ENCODE assay signal across 24 mouse cellular contexts in the genomic region with DNA sequence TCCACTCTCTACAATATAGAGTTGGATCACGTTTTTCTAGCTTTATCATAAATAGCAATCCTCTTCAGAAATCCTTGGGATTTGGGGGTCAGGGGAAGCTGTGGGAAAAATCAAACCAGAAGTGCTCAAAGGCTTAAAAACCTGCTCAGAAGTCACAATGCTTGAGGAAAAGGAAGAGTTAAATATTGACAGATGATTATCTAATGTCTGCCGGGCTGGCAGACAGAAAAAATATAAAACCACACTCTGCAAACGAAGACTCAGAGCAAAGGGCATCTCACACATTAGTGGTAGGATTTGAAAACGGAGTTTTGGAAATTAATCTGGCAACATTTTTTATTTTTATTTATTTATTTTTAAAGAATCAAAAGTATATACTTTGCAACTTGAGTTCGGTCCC.
"Had no signal": no experiment of that assay in that cellular context is flagged by ENCODE, and none has a peak within 500 bp of the region (broad histone marks: within the 10 kb centered on the region; RNA-seq: fewer than 3 reads in every experiment).

No protein-coding gene starts in this region.

- DNase-seq: gastrocnemius, adult 2 months; gastrocnemius, postnatal 10 days; gastrocnemius, postnatal 25 days; heart, adult 18-20 months; heart, postnatal 10 days; heart, postnatal 4 days; kidney, postnatal 14 days; kidney, postnatal 4 days; liver, embryonic 13.5 days; liver, postnatal 0 days had no signal

- H3K27me3 ChIP-seq: heart, embryonic 12.5 days; hindbrain, embryonic 12.5 days; intestine, embryonic 15.5 days; limb, embryonic 12.5 days; liver, embryonic 13.5 days; liver, embryonic 15.5 days had no signal

- H3K4me3 ChIP-seq: gastrocnemius, adult 2 months; heart, embryonic 10.5 days; heart, embryonic 12.5 days; hindbrain, embryonic 10.5 days; hindbrain, embryonic 12.5 days; intestine, embryonic 15.5 days; layer of hippocampus, adult 2 months; left cerebral cortex, adult 2 months; limb, embryonic 12.5 days; liver, embryonic 13.5 days; liver, embryonic 15.5 days had no signal

- H3K36me3 ChIP-seq: heart, embryonic 10.5 days; heart, embryonic 12.5 days; hindbrain, embryonic 10.5 days; hindbrain, embryonic 12.5 days; intestine, embryonic 15.5 days; limb, embryonic 12.5 days; liver, embryonic 13.5 days; liver, embryonic 15.5 days had no signal

- ATAC-seq: hindbrain, embryonic 16.5 days; inflammation-experienced regulatory T-cells, adult 6 months; intestine, embryonic 15.5 days; intestine, postnatal 0 days; liver, postnatal 0 days had no signal

- H3K4me1 ChIP-seq: heart, embryonic 10.5 days; heart, embryonic 12.5 days; hindbrain, embryonic 10.5 days; intestine, embryonic 15.5 days; liver, embryonic 15.5 days had no signal

- H3K9ac ChIP-seq: heart, embryonic 12.5 days; hindbrain, embryonic 12.5 days; hindbrain, embryonic 14.5 days; intestine, embryonic 15.5 days; limb, embryonic 12.5 days; liver, embryonic 13.5 days; liver, embryonic 15.5 days; liver, postnatal 0 days had no signal

- H3K27ac ChIP-seq: heart, embryonic 10.5 days; hindbrain, embryonic 10.5 days; hindbrain, embryonic 12.5 days; hindbrain, embryonic 14.5 days; intestine, embryonic 15.5 days; layer of hippocampus, adult 2 months; left cerebral cortex, adult 2 months; liver, embryonic 13.5 days; liver, embryonic 15.5 days had no signal

- H3K4me2 ChIP-seq: heart, embryonic 12.5 days; hindbrain, embryonic 12.5 days; hindbrain, embryonic 14.5 days; intestine, embryonic 15.5 days; liver, embryonic 11.5 days; liver, embryonic 13.5 days; liver, embryonic 15.5 days had no signal

- H3K9me3 ChIP-seq: heart, embryonic 10.5 days; heart, embryonic 12.5 days; hindbrain, embryonic 10.5 days; hindbrain, embryonic 12.5 days; intestine, embryonic 15.5 days; limb, embryonic 12.5 days; liver, embryonic 13.5 days; liver, embryonic 15.5 days had no signal
